Mouse (Mus musculus) midbrain, postnatal 0 days (tissue): ENCODE measurements at regions not wholly inside any gene's neighbourhood (a gene's known extent, or its start where the extent isn't known, plus 50 kb on each side); places are given as distances from the start of the nearest gene placed in this dataset.

Experiments used
- ATAC-seq: fragments of 200-750 bp; cut with Nextera tagmentation; 2 replicates; pipeline ENCODE4 v1.8.0; 2017; ENCODE audit warnings: moderate number of reproducible peaks, mild to moderate bottlenecking, moderate TSS enrichment, moderate library complexity; ENCODE audit not compliant: low FRiP score
- DNase-seq: peaks from one replicate; pipeline ENCODE4 v3.0.0-alpha.2; 2015; ENCODE audit warnings: low spot score
- H3K27ac ChIP-seq: fragments of 300-500 bp; sonication (generic); 2 replicates; pipeline ENCODE4 v1.5.1; 2014; ENCODE audit warnings: low read depth, mild to moderate bottlenecking, low read length, mixed read lengths
- H3K27me3 ChIP-seq: fragments of 300-500 bp; sonication (generic); 2 replicates; pipeline ENCODE4 v1.6.1; 2014; ENCODE audit warnings: low read length, control low read depth, mixed read lengths; ENCODE audit not compliant: insufficient read depth
- H3K36me3 ChIP-seq: fragments of 300-500 bp; sonication (generic); 2 replicates; pipeline ENCODE4 v1.6.1; 2014; ENCODE audit warnings: low read length, control low read depth, mixed read lengths; ENCODE audit not compliant: insufficient read depth
- H3K4me1 ChIP-seq: fragments of 300-500 bp; sonication (generic); 2 replicates; pipeline ENCODE4 v1.6.1; 2014; ENCODE audit warnings: mild to moderate bottlenecking, control low read depth, antibody characterized with exemption, low read length, mixed read lengths; ENCODE audit not compliant: insufficient read depth
- H3K4me2 ChIP-seq: fragments of 300-500 bp; sonication (generic); 2 replicates; pipeline ENCODE4 v1.6.1; 2014; ENCODE audit warnings: low read depth, mild to moderate bottlenecking, low read length, mixed read lengths; ENCODE audit not compliant: poor library complexity, severe bottlenecking
- H3K4me3 ChIP-seq: fragments of 300-500 bp; sonication (generic); 2 replicates; pipeline ENCODE4 v1.5.1; 2014; ENCODE audit warnings: low read depth, mild to moderate bottlenecking, low read length, moderate library complexity
- H3K9ac ChIP-seq: fragments of 300-500 bp; sonication (generic); replicated peaks from 2 replicates; pipeline ENCODE4 v1.6.1; 2014; ENCODE audit warnings: mild to moderate bottlenecking, low read length, moderate library complexity, mixed read lengths; ENCODE audit not compliant: poor library complexity, severe bottlenecking
- H3K9me3 ChIP-seq: fragments of 300-500 bp; sonication (generic); 2 replicates; pipeline ENCODE4 v1.6.1; 2016; ENCODE audit warnings: low read length, control low read depth
- CTCF ChIP-seq: IDR thresholded peaks from 2 replicates; pipeline ENCODE4 v1.5.1; 2016; ENCODE audit warnings: antibody characterized with exemption, mild to moderate bottlenecking
- WGBS: fragments of 180-500 bp; shearing (Covaris S2); extraction: QIAGEN DNeasy Blood & Tissue Kit; methylation state at CpG from one replicate; pipeline ENCODE4 v1.1.7; 2014; 5-methylcytosine and 5-hydroxymethylcytosine counted together

- no peak overlapping the region for H3K9ac ChIP-seq
- no peaks in the 10 kb centered on the region for H3K27me3 ChIP-seq
- 71% methylated on average over 1 of the region's 1 CpGs for WGBS
- H3K27ac ChIP-seq = no peak overlapping the region
- H3K36me3 ChIP-seq = no peaks in the 10 kb centered on the region
- no peak overlapping the region for H3K4me3 ChIP-seq
- H3K4me1 ChIP-seq = no peaks in the 10 kb centered on the region
- no peaks in the 10 kb centered on the region for H3K9me3 ChIP-seq
- no peak overlapping the region for H3K4me2 ChIP-seq
- ATAC-seq (no peak), DNase-seq (no peak)
- TF ChIP-seq CTCF = no peak
Measured at GRCm38 (mm10) chr2:54281966-54282365, 154.2 kb upstream of the Galnt13 start.

- TF ChIP-seq CTCF = no peak
- Histone ChIP-seq H3K27ac (no peak overlapping the region), H3K27me3 (no peaks in the 10 kb centered on the region), H3K36me3 (no peaks in the 10 kb centered on the region), H3K9me3 (no peaks in the 10 kb centered on the region), H3K4me1 (no peaks in the 10 kb centered on the region), H3K9ac (no peak overlapping the region), H3K4me3 (no peak overlapping the region), H3K4me2 (no peak overlapping the region)
- no peak for DNase-seq
- WGBS = 94% methylated on average over 2 of the region's 2 CpGs
- ATAC-seq = no peak
Measured at GRCm38 (mm10) chr2:54283876-54284275, 152.2 kb upstream of the Galnt13 start.

GRCm38 (mm10) chr2:54305473-54305872 lies 130.6 kb upstream of the Galnt13 start:
- Histone ChIP-seq H3K9ac (no peak overlapping the region), H3K4me1 (no peaks in the 10 kb centered on the region), H3K4me3 (no peak overlapping the region), H3K4me2 (no peak overlapping the region), H3K9me3 (no peaks in the 10 kb centered on the region), H3K27ac (no peak overlapping the region), H3K36me3 (no peaks in the 10 kb centered on the region), H3K27me3 (no peaks in the 10 kb centered on the region)
- TF ChIP-seq CTCF = no peak
- DNase-seq (no peak), ATAC-seq (no peak)
- 91% methylated on average over 4 of the region's 4 CpGs for WGBS

- H3K36me3 ChIP-seq = no peaks in the 10 kb centered on the region
- no peak overlapping the region for H3K4me3 ChIP-seq
- H3K27me3 ChIP-seq = no peaks in the 10 kb centered on the region
- H3K27ac ChIP-seq = no peak overlapping the region
- no peak overlapping the region for H3K4me2 ChIP-seq
- DNase-seq (no peak), ATAC-seq (no peak)
- 57% methylated on average over 3 of the region's 3 CpGs for WGBS
- H3K4me1 ChIP-seq = no peaks in the 10 kb centered on the region
- H3K9me3 ChIP-seq = no peaks in the 10 kb centered on the region
- H3K9ac ChIP-seq = no peak overlapping the region
- TF ChIP-seq CTCF = no peak
Measured at GRCm38 (mm10) chr2:54318559-54318958, 117.6 kb upstream of the Galnt13 start.

- TF ChIP-seq CTCF = no peak
- no peak overlapping the region for H3K4me2 ChIP-seq
- no peak overlapping the region for H3K9ac ChIP-seq
- DNase-seq = no peak
- no peaks in the 10 kb centered on the region for H3K9me3 ChIP-seq
- no peaks in the 10 kb centered on the region for H3K27me3 ChIP-seq
- H3K36me3 ChIP-seq = no peaks in the 10 kb centered on the region
- no peak overlapping the region for H3K27ac ChIP-seq
- no peaks in the 10 kb centered on the region for H3K4me1 ChIP-seq
- no peak for ATAC-seq
- no peak overlapping the region for H3K4me3 ChIP-seq
- WGBS = 51% methylated on average over 3 of the region's 3 CpGs
Measured at GRCm38 (mm10) chr2:54366963-54367362, 69.2 kb upstream of the Galnt13 start.

- no peaks in the 10 kb centered on the region for H3K27me3 ChIP-seq
- H3K9me3 ChIP-seq = no peaks in the 10 kb centered on the region
- H3K27ac ChIP-seq = no peak overlapping the region
- TF ChIP-seq CTCF = no peak
- no peak overlapping the region for H3K4me2 ChIP-seq
- ATAC-seq = no peak
- H3K4me3 ChIP-seq = no peak overlapping the region
- no peak for DNase-seq
- no peak overlapping the region for H3K9ac ChIP-seq
- WGBS = 63% methylated on average over 2 of the region's 2 CpGs
- no peaks in the 10 kb centered on the region for H3K36me3 ChIP-seq
- no peaks in the 10 kb centered on the region for H3K4me1 ChIP-seq
Measured at GRCm38 (mm10) chr2:54379279-54379678, 56.8 kb upstream of the Galnt13 start.
